Mouse (Mus musculus) inflammation-experienced regulatory T-cells, adult 6 months (primary cell): Measurements from ENCODE around the gene Ppm1g. TPM values are rescaled to one million over a fixed set of nuclear protein-coding genes. Genes with fewer than 3 reads are reported as not detected.
"Not testable (repeated sequence)": the region's sequence is repeated elsewhere in the genome, so short reads cannot be mapped to it uniquely, and the experiment has no call there.

ENCODE experiments used
- ATAC-seq: one replicate; pipeline ENCODE4 v1.8.0; 2017
- polyA plus RNA-seq, 3 experiments: library from polyadenylated mRNA; unstranded; fragments of 100-300 nt; shearing (Covaris generic); gene quantifications; one replicate each; pipeline ENCODE4 v1.2.1; 2017

Gene Ppm1g
- polyA plus RNA-seq, 3 experiments from 2014 or later: 38.5 to 63.1 (median 49.7) TPM

DNA sequence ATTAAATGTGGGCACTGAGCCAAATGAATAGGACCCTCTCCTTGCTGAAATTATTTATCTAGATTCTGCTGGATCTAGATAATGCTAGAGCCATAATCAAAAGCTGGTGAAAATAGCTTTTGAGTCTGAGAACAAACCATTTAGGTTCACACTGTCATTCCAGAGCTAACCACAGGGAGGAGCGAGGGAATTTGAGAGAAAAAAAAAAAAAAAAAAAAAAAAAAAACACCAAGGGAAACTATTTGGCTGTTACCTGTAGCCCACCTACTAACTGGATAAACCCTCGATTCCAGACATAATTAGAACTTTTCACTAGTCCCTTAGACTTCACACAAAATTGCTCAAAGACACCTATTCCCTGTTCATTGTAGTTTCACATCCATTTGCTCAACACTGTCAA, 1.4 kb downstream of the Ppm1g start:
- ATAC-seq: no peak

DNA sequence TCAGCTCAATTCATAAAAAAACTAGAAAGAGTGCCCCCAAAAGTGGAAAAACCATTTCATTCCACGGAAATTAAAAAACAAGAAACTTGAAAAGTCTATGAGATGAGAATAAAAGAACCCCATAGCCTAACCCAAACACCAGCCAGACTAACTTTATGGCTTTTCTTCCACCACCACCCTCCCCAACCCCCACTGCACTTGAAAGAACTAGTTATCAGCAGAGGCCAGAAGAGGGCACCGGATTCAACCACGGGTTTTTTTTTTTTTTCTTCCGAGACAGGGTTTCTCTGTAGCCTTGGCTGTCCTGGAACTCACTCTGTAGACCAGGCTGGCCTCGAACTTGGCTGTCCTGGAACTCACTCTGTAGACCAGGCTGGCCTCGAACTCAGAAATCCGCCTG, 2.2 kb downstream of the Ppm1g start:
- ATAC-seq: peak; percentile 24

DNA sequence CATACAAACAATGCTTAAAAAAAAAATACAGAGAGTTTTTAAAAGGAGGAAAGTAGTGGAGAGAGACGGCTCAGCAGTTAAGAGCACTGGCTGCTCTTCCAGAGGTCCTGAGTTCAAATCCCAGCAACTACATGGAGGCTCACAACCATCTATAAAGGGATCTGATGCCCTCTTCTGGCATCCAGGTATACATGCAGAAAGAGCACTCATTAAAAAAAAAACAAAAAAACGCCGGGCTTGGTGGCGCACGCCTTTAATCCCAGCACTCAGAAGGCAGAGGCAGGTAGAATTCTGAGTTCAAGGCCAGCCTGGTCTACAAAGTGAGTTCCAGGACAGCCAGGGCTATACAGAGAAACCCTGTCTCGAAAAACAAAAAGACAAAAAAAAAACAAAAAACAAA, 3.9 kb downstream of the Ppm1g start:
- not testable (repeated sequence) for ATAC-seq

DNA sequence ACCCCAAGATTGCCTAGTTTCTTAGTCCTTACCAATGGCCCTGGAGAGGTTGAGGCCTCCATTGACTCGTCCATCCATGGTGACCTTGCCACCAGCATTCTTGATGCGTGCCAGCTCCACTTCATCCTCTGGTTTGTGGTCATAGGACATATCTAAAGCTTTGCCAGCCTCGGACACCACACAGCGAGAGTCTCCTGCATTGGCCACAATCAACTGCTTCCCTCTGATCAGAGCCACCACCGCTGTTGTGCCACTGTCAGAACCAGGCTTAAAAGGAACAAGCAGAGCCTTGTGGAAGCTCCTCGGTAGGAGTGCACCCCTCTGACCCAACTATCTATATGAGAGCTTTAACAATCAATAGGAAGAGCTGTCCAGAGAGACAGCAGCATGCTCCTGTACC, 16.1 kb downstream of the Ppm1g start:
- no peak for ATAC-seq

DNA sequence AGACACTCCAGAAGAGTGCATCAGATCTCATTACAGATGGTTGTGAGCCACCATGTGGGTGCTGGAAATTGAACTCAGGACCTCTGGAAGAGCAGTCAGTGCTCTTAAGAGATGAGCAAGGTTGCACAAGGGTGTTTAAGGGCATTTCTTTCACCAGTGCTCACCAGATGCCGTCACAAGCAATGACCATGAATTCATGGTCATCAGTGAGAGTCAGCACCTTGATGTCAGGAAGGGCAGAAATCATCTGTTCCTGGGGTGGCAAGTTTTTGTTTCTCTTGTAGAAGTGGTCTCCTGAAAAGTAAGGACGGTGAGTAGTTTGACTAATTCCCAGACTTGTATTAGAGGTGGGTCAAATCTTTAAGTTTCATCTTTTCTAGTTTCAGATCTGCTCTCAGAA, 16.6 kb downstream of the Ppm1g start:
- ATAC-seq: no peak

DNA sequence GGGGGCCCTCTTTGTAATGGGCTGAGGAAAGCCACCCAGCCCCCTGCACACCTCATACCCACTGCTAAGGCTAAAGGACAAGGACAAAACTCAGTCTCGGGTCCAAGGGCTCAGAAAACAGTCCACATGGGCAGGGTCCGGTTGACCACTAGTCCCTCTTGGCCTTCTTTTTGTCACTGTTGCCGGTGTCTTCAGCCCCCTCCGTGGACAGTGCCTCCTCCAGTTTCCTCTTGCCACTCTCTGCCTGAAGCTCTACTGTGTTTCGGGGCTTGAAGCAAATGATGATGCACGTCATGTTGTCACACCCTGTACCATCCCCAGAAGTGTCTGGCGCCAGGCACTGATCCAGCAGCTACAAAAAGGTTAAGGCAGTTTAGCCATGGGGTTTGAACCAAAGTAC, 17.6 kb downstream of the Ppm1g start:
- ATAC-seq: no peak

DNA sequence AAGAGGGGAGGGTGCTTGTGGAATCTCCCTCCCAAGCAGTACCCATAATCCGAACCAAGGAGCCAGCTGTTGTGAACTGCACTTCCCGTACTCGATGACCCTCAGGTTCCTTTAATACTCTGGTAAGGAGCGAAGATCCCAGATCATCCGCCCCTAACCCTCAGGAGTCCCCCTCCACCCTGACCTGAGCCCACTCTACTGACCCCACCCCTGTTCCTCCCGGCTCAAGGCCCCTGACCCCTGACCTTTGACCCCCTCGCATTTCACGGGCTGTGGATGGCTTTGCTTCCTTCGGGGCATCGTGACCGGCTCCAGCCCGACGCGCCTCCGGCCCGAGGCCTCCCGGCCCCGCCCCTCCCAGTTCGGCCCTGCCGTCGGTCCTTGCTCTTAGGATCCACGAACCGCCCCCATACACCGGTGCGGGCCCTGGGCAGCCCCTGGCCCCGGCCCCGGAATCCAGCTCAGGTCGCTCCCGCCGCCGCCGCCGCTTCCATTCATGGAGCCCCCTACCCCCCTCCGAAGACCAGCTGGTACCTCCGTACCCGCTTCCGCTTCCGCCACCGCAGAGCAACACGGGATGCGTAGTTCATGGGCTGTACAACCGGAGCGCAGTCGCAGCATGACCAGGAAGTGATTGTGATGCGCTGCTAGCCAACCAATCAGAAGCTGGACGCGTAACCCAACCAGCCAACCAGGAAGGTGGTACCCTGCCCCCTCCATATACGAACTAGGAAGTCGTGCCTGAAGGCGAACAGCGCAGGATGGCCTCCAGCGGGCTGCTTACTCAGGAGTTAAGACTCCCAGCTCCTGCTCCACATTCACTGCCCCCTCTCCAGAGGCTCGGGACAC, 18.5 kb downstream of the Ppm1g start, which contains the start of gene Zfp513:
Zfp513 (minus strand) TSS at position 562 of the 849 bp plus-strand sequence.
- peak; percentile 99 for ATAC-seq

DNA sequence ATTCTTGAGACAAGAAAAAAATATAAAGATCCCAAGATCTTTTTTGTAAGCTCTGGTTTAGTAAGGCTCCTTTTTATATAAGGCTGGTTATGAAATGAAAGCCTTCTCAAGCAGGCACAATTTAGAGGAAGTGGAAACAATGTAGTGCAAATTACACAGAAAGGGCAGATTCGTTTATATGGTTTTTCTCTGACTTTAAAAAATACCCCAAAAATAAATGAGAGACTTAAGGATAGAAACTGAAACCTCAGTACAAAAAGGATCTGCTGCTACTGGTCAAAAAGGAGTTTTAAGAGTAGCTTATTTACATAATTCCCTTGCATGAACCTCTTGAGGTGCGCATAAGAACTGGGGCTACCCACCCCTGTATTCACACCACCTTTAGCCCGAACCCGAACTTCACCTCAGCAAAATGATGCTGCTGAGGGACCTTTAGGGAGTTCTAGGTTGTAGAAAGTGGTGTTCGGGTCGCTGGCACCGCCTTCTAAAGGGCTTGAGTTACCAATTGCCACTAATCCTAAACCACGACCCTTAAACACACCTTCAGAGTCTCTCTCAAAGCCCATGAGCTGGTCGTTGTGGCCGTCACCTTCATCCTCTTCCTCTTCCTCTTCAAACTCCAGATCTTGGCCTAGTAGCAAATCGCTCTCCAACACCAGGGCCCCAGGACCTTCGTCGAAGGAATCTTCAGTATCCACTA, 19.3 kb downstream of the Ppm1g start:
- no peak for ATAC-seq

DNA sequence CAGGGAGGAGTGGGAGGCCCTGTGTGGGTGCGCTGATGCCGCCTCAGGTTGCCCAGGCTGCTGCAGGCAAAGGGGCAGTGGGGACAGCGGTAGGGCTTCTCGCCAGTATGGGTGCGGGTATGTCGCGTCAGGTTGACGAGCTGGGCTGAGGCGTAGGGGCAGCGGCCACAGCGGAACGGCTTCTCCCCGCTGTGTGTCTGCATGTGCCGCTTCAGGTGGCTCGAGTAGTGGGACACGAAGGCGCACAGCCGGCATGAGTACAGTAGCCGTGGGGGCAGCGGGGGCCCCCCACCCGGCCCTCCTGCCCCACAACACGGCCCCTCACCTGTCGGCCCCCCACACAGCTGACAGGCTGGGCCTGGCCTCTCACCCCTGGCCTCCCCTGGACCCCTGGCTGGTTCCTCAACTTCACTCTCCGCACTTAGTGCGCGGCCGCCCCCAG, 20.1 kb downstream of the Ppm1g start:
- no peak for ATAC-seq

DNA sequence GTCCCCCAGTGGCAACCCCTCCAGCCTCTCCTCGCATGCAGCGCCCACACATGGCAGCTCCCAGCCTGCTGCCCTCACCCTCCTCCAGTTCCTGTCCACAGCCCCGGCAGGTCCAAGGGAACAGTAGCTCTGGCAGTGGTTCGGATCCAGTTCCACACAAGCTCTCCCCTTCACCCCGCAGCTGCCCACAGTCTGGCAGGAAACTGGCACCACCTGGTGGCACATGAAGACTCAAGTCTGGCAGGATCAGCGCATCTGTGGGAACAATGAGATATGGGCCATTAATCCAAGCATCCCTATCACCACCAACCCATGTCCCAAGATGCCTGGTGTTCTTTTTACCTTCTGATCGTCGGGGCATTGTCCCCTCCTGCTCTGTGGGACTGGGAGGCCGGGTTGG, 20.6 kb downstream of the Ppm1g start:
- ATAC-seq: no peak

DNA sequence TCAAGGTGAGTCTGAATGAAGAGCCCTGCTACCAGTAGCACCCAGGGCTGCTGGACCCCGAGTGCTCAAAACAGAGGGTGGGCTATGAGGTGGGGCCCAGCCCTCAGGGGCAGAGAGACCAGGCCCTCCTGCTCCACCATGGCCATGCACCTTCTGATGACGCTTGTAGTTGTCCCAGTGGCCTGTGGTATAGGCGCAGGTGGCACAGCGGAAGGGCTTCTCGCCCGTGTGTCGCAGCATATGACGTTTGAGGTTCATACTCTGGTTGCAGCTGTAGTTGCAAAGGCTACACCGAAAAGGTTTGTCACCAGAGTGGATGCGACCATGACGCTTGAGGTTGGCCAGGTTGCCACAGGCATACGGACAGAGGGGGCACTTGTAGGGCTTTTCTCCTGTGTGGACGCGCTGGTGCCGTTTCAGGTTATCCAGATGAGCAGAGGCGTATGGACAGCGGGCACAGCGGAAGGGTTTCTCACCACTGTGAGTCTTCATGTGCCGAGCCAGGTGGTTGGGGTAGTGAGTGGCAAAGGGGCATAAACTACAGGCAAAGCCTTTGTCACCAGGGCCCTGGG, 21.1 kb downstream of the Ppm1g start:
- ATAC-seq: no peak

DNA sequence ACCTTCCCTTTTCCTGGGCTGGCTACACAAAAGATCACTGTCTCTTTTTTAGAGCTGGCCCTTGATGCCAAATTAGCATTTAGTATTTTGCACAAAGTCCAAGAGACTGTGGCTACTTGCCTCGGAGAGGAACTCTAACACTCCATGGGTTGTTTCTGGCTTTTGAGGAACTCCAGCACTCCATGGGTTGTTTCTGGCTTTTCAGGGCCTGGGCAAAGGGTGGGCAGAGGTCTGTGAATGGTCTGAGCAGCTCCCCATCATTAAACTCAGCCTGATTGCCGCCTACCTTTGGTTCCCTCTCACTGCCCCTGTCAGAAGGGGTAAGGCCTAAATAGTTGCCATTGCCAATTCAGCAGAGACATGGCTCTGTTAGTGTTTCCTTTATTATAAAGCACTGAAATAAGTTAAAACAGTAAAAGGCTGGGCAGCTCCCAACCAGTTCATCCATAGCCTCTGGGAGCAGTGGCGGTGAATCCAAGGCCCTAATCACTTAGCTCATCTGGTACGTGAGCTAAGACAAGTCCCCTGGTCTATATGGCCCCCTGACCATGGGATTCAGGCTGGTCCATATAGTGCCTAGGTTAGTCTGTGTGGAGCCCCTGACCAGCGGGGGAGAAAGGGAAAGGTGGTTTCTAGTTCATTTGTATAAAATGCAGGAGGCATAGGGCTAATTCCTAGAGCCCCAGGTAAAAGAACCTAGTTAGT, 21.7 kb downstream of the Ppm1g start:
- no peak for ATAC-seq

DNA sequence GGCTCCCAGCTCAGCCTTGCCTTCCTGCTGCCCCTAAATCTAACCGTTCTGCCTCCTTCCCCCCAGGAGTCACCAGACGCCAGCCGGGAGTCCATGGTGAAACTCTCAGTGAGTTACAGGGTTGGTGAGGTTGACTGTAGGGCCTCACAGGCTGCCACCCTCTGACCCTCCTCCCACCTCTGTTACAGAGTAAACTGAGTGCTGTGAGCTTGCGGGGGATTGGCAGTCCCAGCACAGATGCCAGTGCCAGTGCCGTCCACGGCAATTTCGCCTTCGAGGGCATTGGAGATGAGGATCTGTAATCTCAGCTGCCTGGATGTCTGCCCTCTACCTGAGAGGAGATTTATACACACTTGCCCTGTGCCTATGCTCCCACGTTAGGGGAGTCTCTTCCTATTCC, 22.3 kb downstream of the Ppm1g start:
- no peak for ATAC-seq

DNA sequence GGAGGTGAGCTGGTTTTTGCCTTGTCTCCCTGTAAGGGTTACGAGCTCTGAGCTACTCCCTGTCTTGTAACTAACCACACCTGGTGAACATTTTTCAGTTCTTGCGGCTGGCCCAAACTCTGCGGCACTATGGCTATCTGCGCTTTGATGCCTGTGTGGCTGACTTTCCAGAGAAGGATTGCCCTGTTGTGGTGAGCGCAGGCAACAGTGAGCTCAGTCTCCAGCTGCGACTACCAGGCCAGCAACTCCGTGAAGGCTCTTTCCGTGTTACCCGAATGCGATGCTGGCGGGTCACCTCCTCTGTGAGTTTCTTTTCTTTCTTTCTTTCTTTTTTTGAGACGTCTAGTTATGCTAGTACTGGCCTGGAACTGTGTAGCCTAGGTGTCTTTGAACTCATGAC, 23.4 kb downstream of the Ppm1g start:
- no peak for ATAC-seq

DNA sequence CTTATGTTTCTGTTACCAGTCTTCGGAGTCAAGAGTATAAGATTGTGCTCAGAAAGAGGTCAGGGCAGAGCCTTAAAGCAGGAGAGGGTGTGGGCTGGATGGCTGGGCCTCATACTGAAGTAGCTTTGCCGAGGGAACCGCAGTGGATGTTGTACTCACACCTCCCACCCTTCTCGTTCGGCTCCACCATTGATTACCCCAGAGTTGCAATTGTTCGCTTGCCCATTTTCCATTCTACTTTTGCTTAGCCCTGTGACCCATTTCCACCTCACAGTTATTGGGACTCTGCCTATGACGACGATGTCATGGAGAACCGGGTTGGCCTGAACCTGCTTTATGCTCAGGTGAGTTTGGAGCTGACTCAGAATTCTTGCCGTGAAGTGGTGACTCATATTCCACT, 24.3 kb downstream of the Ppm1g start:
- ATAC-seq: no peak

DNA sequence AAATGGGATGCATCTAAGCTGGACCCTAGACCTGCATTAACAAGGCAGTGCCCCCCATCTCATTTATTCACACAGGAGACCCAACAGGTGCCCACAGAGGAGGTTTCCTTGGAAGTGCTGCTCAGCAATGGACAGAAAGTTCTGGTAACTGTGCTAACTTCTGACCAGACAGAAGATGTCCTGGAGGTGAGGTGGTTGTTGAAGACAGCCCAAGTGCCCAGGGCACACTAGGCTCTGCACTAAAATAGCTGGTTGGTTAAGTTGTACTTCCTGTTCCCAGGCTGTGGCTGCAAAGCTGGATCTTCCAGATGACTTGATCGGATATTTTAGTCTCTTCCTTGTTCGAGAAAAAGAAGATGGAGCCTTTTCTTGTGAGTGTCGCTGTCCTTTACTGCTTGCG, 24.8 kb downstream of the Ppm1g start:
- ATAC-seq: no peak

DNA sequence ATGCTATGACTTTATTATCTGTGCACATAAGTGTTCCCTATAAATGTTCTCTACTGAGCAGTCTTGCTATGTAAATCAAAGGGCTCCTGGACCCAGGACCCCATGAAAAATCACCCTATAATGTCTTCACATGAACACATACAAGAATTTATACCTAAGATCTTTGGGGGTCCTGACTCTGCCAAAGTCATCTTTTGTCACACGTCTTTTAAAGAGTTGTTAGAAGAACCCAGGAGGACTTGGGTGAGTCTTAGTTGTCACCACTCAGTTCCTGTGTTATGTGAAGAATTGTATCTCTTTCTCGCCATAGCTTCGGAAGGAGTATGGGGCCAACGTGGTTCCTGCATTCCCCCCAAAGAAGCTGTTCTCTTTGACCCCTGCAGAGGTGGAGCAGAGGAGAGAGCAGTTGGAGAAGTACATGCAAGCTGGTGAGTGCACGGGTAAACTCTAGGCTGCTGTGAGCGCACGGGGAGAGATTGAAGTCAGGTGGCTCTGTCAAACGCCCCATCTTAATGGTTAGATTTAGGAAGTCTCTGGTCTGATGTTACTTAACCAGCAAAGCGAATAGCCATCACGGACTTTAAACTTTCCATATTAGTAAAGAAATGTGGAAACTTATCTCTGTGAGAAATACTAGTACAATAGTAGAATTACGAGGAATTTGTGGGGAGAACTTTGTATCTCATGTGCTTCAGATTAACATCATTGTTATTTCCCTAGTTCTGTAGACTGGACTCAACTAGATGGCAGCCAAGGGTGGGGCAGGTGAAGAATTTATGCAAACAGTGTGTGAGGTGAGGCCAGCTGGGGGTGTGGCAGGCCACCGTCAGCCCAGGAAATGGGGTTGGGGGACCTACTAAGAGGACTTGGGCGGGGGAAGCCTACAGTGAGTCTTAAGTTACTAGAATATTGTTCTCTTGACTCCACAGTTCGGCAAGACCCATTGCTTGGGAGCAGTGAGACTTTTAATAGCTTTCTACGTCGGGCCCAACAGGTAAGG, 25.7 kb downstream of the Ppm1g start:
- ATAC-seq: no peak

DNA sequence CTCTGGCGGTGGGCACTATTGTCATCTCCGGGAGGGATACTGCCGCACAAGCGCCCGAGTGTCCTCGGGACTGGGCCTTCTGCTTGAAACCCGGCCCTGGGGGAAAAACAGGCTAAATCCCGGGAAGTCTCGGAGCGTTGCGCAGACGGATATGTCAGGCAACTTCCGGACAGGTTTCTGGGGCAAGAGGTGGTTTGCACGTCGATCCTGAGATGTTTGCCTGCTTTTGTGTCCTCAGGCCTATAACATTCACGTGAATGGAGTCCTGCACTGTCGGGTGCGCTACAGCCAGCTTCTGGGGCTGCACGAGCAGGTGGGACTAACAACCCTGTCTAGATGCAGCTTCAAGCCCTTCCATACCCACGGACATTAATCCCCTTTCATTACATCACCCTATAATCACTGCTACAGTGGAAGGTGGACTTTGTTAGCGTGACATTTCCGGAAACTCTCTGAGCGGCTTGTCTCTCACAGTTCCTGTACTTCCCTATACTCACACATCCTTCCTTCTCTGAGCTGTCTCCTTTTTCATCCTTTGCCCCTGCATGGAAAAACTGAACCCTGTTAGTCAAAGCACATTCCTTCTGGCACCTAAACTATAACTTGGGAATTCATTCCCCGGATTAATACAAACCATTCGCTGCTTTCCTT, 26.7 kb downstream of the Ppm1g start:
- no peak for ATAC-seq

DNA sequence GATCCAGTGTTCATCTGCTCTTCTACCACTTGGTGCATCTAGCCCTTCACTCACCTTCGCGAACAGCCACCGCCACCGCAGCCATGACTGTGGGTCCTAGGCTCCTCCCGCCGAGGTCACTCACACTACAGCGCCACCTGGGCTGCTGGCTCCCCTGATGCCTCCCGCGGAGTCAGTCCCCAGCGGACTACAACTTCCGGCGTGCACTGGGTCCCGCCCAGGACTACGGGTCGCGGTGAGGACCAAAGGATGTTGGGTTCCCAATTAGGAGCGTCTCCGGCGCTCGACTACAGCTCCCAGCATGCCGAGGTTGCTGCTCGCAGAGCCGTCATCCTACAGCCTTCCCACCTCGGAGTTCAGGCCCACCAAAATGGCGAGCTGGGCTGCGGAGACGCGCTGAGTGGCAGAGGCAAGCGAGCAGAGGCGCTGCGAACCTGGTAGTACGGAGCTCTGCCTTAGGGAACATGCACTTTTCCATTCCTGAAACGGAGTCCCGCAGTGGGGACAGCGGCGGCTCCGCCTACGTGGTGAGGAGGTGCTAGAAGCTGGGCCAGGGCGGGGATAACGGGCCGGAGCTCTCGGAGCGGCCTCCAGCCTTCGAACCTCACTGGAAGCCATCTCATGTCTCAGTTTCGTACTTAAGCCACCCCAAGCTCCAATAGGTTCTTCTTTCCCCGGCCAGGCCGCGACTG, 27.4 kb downstream of the Ppm1g start, which contains the start of the genes Snx17 and Eif2b4:
Snx17 (plus strand) TSS at position 289 of the 692 bp plus-strand sequence.
Eif2b4 (minus strand) TSS at position 492 of the 692 bp plus-strand sequence.
- ATAC-seq: peak; percentile 92
